Mouse (Mus musculus) heart, postnatal 0 days (tissue): ENCODE measurements around the gene Pigl. TPM values are rescaled to one million over a fixed set of nuclear protein-coding genes. Genes with fewer than 3 reads are reported as not detected.
"Not testable (repeated sequence)": the region's sequence is repeated elsewhere in the genome, so short reads cannot be mapped to it uniquely, and the experiment has no call there.

Experiments used
- ATAC-seq: fragments of 200-750 bp; cut with Nextera tagmentation; 2 replicates; pipeline ENCODE4 v1.8.0; 2017; ENCODE audit warnings: low read depth, moderate number of reproducible peaks, moderate library complexity; ENCODE audit not compliant: insufficient read depth
- DNase-seq: peaks from one replicate; pipeline ENCODE4 v3.0.0-alpha.2; 2016; ENCODE audit warnings: low spot score
- H3K27ac ChIP-seq: fragments of 300-500 bp; sonication (generic); 2 replicates; pipeline ENCODE4 v1.5.1; 2014; ENCODE audit warnings: low read depth, mild to moderate bottlenecking
- H3K27me3 ChIP-seq: fragments of 300-500 bp; sonication (generic); 2 replicates; pipeline ENCODE4 v1.6.1; 2014; ENCODE audit warnings: low read length, mixed read lengths; ENCODE audit not compliant: control insufficient read depth, insufficient read depth
- H3K36me3 ChIP-seq: fragments of 300-500 bp; sonication (generic); replicated peaks from 2 replicates; pipeline ENCODE4 v1.6.1; 2014; ENCODE audit warnings: low read length, mixed read lengths; ENCODE audit not compliant: control insufficient read depth, insufficient read depth
- H3K4me1 ChIP-seq: fragments of 300-500 bp; sonication (generic); 2 replicates; pipeline ENCODE4 v1.6.1; 2014; ENCODE audit warnings: antibody characterized with exemption; ENCODE audit not compliant: control insufficient read depth, insufficient read depth
- H3K4me2 ChIP-seq: fragments of 300-500 bp; sonication (generic); 2 replicates; pipeline ENCODE4 v1.6.1; 2014; ENCODE audit warnings: low read depth, mild to moderate bottlenecking, low read length, moderate library complexity
- H3K4me3 ChIP-seq: fragments of 300-500 bp; sonication (generic); 2 replicates; pipeline ENCODE4 v1.5.1; 2014; ENCODE audit warnings: low read depth, low read length
- H3K9ac ChIP-seq: fragments of 300-500 bp; sonication (generic); replicated peaks from 2 replicates; pipeline ENCODE4 v1.6.1; 2014; ENCODE audit warnings: low read depth, low read length, mixed read lengths
- H3K9me3 ChIP-seq: fragments of 300-500 bp; sonication (generic); replicated peaks from 2 replicates; pipeline ENCODE4 v1.6.1; 2016; ENCODE audit warnings: low read length; ENCODE audit not compliant: control insufficient read depth
- CTCF ChIP-seq: IDR thresholded peaks from 2 replicates; pipeline ENCODE4 v1.5.1; 2016; ENCODE audit warnings: antibody characterized with exemption, control low read depth, low read depth
- EP300 ChIP-seq: IDR thresholded peaks from 2 replicates; pipeline ENCODE4 v1.6.1; 2016; ENCODE audit warnings: antibody characterized with exemption, low read depth
- WGBS: fragments of 180-500 bp; shearing (Covaris S2); extraction: QIAGEN DNeasy Blood & Tissue Kit; methylation state at CpG from one replicate; pipeline ENCODE4 v1.1.7; 2014; 5-methylcytosine and 5-hydroxymethylcytosine counted together
- polyA plus RNA-seq: library from polyadenylated mRNA; unstranded; fragments of >200 nt; fragmentation: Nextera tagmentation; extraction: Ambion mirVana; gene quantifications from 2 replicates; pipeline ENCODE4 v1.2.1, GENCODE M21; 2015
- total RNA-seq: library from RNA; depleted of rRNA; stranded (reverse); fragments of >200 nt; gene quantifications from 2 replicates; pipeline ENCODE4 v1.2.3, GENCODE M21; 2014; ENCODE audit warnings: low replicate concordance

Gene Pigl
- total and polyA plus RNA-seq, 2 experiments from 2014 or later, result 4.3 to 5.5 TPM

GRCm38 (mm10) chr11:62456021-62456482 lies 2.2 kb upstream of the Pigl start:
- H3K4me3 ChIP-seq, result peak overlapping the region; percentile 93
- ATAC-seq (no peak), DNase-seq (no peak)
- peak overlapping the region; percentile 98 for H3K4me2 ChIP-seq
- H3K36me3 ChIP-seq, result 0 out of 2 replicates have a peak, but pooled peaks cover 4% of the 10 kb centered on the region
- 3% methylated on average over 3 of the region's 3 CpGs for WGBS
- H3K27me3 ChIP-seq, result no peaks in the 10 kb centered on the region
- H3K9me3 ChIP-seq, result no peaks in the 10 kb centered on the region
- H3K27ac ChIP-seq, result peak overlapping the region; percentile 100
- peak overlapping the region; percentile 99; the same call in 1 of the 2 replicates for H3K9ac ChIP-seq
- no peak for TF ChIP-seq CTCF
- TF ChIP-seq EP300, result no peak
- peaks cover 8% of the 10 kb centered on the region for H3K4me1 ChIP-seq

GRCm38 (mm10) chr11:62456483-62457172 lies 1.6 kb upstream of the Pigl start:
- Histone ChIP-seq H3K9me3 (no peaks in the 10 kb centered on the region), H3K4me1 (peaks cover 8% of the 10 kb centered on the region), H3K4me3 (peak overlapping the region; percentile 93), H3K9ac (peak overlapping the region; percentile 99), H3K4me2 (peak overlapping the region; percentile 98), H3K27ac (peak overlapping the region; percentile 100), H3K27me3 (no peaks in the 10 kb centered on the region), H3K36me3 (0 out of 2 replicates have a peak, but pooled peaks cover 4% of the 10 kb centered on the region)
- WGBS, result under 1% methylated on average over 37 of the region's 42 CpGs
- peak; percentile 51 for ATAC-seq
- DNase-seq, result peak; percentile 78
- TF ChIP-seq EP300 (no peak; the same call in 1 of the 2 replicates), CTCF (peak; percentile 29; the same call in 1 of the 2 replicates)

GRCm38 (mm10) chr11:62457241-62457890 lies 894 bp upstream of the Pigl start:
- H3K4me1 ChIP-seq, result peaks cover 8% of the 10 kb centered on the region
- TF ChIP-seq CTCF, result no peak
- TF ChIP-seq EP300, result no peak; the same call in 1 of the 2 replicates
- peak overlapping the region; percentile 100 for H3K27ac ChIP-seq
- under 1% methylated on average over 66 of the region's 73 CpGs for WGBS
- peak overlapping the region; percentile 93 for H3K4me3 ChIP-seq
- H3K27me3 ChIP-seq, result no peaks in the 10 kb centered on the region
- peak overlapping the region; percentile 99 for H3K9ac ChIP-seq
- H3K36me3 ChIP-seq, result 0 out of 2 replicates have a peak, but pooled peaks cover 4% of the 10 kb centered on the region
- H3K4me2 ChIP-seq, result peak overlapping the region; percentile 98
- ATAC-seq, result peak; percentile 94
- peak; percentile 92 for DNase-seq
- H3K9me3 ChIP-seq, result no peaks in the 10 kb centered on the region

- H3K27me3 ChIP-seq, result no peaks in the 10 kb centered on the region
- peak overlapping the region; percentile 100 for H3K27ac ChIP-seq
- WGBS, result under 1% methylated on average over 18 of the region's 18 CpGs
- H3K36me3 ChIP-seq, result 0 out of 2 replicates have a peak, but pooled peaks cover 4% of the 10 kb centered on the region
- H3K4me3 ChIP-seq, result peak overlapping the region; percentile 93
- H3K4me2 ChIP-seq, result peak overlapping the region; percentile 98
- peak overlapping the region; percentile 99 for H3K9ac ChIP-seq
- H3K9me3 ChIP-seq, result no peaks in the 10 kb centered on the region
- TF ChIP-seq EP300, result no peak
- no peak for TF ChIP-seq CTCF
- ATAC-seq (no peak), DNase-seq (peak; percentile 57)
- H3K4me1 ChIP-seq, result peaks cover 8% of the 10 kb centered on the region
These were observed 379 bp upstream of the Pigl start for GRCm38 (mm10) chr11:62457891-62458270.

- no peak for DNase-seq
- peak overlapping the region; percentile 99 for H3K9ac ChIP-seq
- TF ChIP-seq EP300, result no peak
- TF ChIP-seq CTCF, result no peak
- H3K4me1 ChIP-seq, result peaks cover 8% of the 10 kb centered on the region
- peak overlapping the region; percentile 100 for H3K27ac ChIP-seq
- ATAC-seq, result no peak
- peak overlapping the region; percentile 93 for H3K4me3 ChIP-seq
- whole genome bisulfite sequencing, result under 1% methylated on average over 9 of the region's 9 CpGs
- no peaks in the 10 kb centered on the region for H3K9me3 ChIP-seq
- no peaks in the 10 kb centered on the region for H3K27me3 ChIP-seq
- H3K4me2 ChIP-seq, result peak overlapping the region; percentile 98
- H3K36me3 ChIP-seq, result no peaks in the 10 kb centered on the region
These were observed 520 bp downstream of the Pigl start for GRCm38 (mm10) chr11:62458780-62459179.

GRCm38 (mm10) chr11:62462529-62462928 lies 4.3 kb downstream of the Pigl start:
- H3K27ac ChIP-seq, H3K9me3 ChIP-seq, H3K36me3 ChIP-seq, H3K4me2 ChIP-seq, H3K27me3 ChIP-seq, DNase-seq, ATAC-seq, H3K9ac ChIP-seq, H3K4me3 ChIP-seq: not testable (repeated sequence)
- peaks cover 10% of the 10 kb centered on the region for H3K4me1 ChIP-seq
- 93% methylated on average over 1 of the region's 1 CpGs for WGBS
